In the genomic region with DNA sequence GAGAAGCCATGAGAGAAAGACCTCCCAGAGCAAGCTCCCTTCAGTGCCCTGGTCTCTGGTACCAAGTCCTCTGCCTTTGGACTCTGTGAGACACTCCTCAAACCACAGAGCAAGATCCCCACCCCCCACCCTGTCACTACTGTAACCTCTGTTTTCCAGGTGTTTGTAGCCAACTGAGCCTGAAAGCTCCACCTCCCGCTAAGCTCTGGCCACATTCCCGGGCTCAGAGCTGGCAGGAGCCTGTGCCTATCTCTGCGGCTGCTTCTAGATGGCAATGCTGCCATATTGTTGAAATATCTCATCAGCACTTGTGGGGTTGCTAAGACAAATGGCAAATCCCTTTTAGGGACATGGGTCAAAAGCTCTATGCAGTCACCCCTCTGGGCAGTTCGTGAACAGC, we compare ENCODE assay signal across 12 mouse cellular contexts. TPM values are rescaled to one million over a fixed set of nuclear protein-coding genes. Genes with fewer than 3 reads are reported as not detected.
"Had no signal": no experiment of that assay in that cellular context is flagged by ENCODE, and none has a peak within 500 bp of the region (broad histone marks: within the 10 kb centered on the region; RNA-seq: fewer than 3 reads in every experiment).

No protein-coding gene starts in this region.

- H3K4me2 ChIP-seq: limb, embryonic 13.5 days; liver, embryonic 11.5 days; lung, embryonic 14.5 days; midbrain, embryonic 11.5 days; midbrain, embryonic 15.5 days; neural tube, embryonic 12.5 days had no signal

- H3K9ac ChIP-seq: limb, embryonic 13.5 days; lung, embryonic 14.5 days; midbrain, embryonic 15.5 days; neural tube, embryonic 12.5 days had no signal

- H3K4me1 ChIP-seq: midbrain, embryonic 15.5 days; neural tube, embryonic 12.5 days had no signal

- ATAC-seq: midbrain, embryonic 15.5 days had no signal

- H3K36me3 ChIP-seq: limb, embryonic 13.5 days; midbrain, embryonic 15.5 days; neural tube, embryonic 12.5 days had no signal

- H3K27me3 ChIP-seq: limb, embryonic 13.5 days; midbrain, embryonic 15.5 days; neural tube, embryonic 12.5 days had no signal

- DNase-seq: left cerebral cortex, postnatal 4 days; lung, embryonic 14.5 days; lung, postnatal 14 days; thymus, postnatal 4 days had no signal

- H3K27ac ChIP-seq: limb, embryonic 13.5 days; macrophage; midbrain, embryonic 15.5 days; neural tube, embryonic 12.5 days; stomach, postnatal 0 days had no signal

- H3K9me3 ChIP-seq: limb, embryonic 13.5 days; megakaryocyte, embryonic 14.5 days; midbrain, embryonic 15.5 days; neural tube, embryonic 12.5 days had no signal

- H3K4me3 ChIP-seq: limb, embryonic 13.5 days; megakaryocyte, embryonic 14.5 days; midbrain, embryonic 15.5 days; neural tube, embryonic 12.5 days had no signal

RNA-seq across cellular contexts. Expression of a gene that starts 19.7 kb away (rescaled TPM):
- polyA plus RNA-seq: macrophage had no signal
